Mouse (Mus musculus): ENCODE data around the gene Mesp2. TPM values are rescaled to one million over a fixed set of nuclear protein-coding genes. Genes with fewer than 3 reads are reported as not detected.

Mesp2 gene
- polyA plus RNA-seq, 1 experiment, result 0.47 TPM

- WGBS, result 85% methylated on average over 2 of the region's 2 CpGs
- H3K4me1 ChIP-seq (replicated peaks; ENCODE audit: control insufficient read depth, insufficient read depth, low read length), result peaks cover 10% of the 10 kb centered on the region; the same call in 1 of the 2 replicates
- H3K4me3 ChIP-seq (ENCODE audit: control insufficient read depth, insufficient read depth, low read length), result no peak overlapping the region
- no peak for TF ChIP-seq POLR2A (IDR thresholded peaks at IDR 0.05; ENCODE audit: control insufficient read depth, extremely low read depth, insufficient read depth, low read length, poor library complexity)
- TF ChIP-seq CTCF (IDR thresholded peaks at IDR 0.05; ENCODE audit: borderline replicate concordance, control insufficient read depth, extremely low read depth, insufficient read depth, low read length, poor library complexity), result no peak
- no peaks in the 10 kb centered on the region for H3K36me3 ChIP-seq (ENCODE audit: control insufficient read depth, insufficient read depth, low read length)
- no peak for DNase-seq
- no peaks in the 10 kb centered on the region for H3K27me3 ChIP-seq (ENCODE audit: control insufficient read depth, insufficient read depth, low read length)
- no peak overlapping the region for H3K27ac ChIP-seq (ENCODE audit: control insufficient read depth, insufficient read depth, low read length)
Observed at GRCm38 (mm10) chr7:79837247-79837646, 26.7 kb downstream of the Mesp2 start.

DNA sequence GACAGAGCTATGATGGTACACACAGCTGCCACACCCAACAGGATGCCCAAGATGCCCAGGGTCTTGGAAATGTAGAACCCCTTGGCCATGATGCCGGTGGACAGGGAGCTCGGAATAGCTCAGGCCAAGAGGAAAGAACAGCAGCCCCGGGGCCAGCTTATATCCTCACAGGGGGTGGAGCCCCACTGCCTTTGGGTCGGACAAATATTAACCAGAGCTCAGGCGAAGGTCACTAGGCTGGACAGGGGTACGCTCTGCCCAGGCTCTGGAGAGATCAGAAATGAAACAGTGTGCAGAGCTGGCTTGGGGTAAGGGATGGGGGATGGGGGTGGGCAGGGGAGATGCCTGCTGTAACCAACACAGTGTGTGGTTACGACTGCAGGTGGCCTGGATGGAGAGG is 31.6 kb downstream of the Mesp2 start:
- H3K4me1 ChIP-seq (replicated peaks; ENCODE audit: control insufficient read depth, insufficient read depth, low read length), result peaks cover 15% of the 10 kb centered on the region; the same call in 1 of the 2 replicates
- DNase-seq, result no peak
- no peaks in the 10 kb centered on the region for H3K36me3 ChIP-seq (ENCODE audit: control insufficient read depth, insufficient read depth, low read length)
- TF ChIP-seq POLR2A (IDR thresholded peaks at IDR 0.05; ENCODE audit: control insufficient read depth, extremely low read depth, insufficient read depth, low read length, poor library complexity) (no peak), CTCF (IDR thresholded peaks at IDR 0.05; ENCODE audit: borderline replicate concordance, control insufficient read depth, extremely low read depth, insufficient read depth, low read length, poor library complexity) (no peak)
- no peak overlapping the region for H3K4me3 ChIP-seq (ENCODE audit: control insufficient read depth, insufficient read depth, low read length)
- H3K27me3 ChIP-seq (ENCODE audit: control insufficient read depth, insufficient read depth, low read length), result no peaks in the 10 kb centered on the region; the same call in 1 of the 2 replicates
- no peak overlapping the region for H3K27ac ChIP-seq (ENCODE audit: control insufficient read depth, insufficient read depth, low read length)
- WGBS, result 64% methylated on average over 7 of the region's 7 CpGs

DNA sequence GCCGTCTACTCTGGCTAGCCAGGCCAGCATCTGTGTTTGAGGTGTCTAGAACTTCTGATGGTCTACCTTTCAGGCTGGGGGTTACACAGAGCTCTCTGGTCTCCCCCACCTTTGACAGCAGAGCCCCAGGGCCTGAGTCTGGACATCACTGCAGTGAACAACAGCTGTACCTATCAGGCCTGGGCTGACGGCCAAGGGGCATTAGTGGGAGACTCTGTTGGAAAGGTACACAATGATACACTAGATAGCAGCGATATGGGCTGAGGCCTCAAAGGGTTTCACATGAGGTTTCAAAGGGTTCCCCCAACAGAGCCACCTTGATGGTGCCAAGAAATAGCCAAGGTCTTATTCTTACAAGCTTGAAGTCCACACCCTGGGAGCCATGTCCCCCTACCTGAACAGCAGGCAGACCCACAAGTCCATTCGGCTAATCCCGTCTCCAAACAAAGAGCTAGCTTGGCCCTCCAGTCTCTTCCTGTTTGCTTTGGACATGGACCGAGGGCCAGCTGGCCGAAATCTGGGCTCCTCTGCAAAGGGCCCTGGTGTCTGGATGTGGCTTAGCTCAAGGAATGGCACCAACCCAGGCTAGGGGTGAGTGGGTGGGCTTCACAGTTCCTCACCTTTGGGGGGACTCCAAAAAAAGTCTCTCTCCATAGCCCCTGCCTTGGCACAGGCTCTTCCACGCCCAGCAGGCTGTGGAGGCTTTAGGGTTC is 33.7 kb downstream of the Mesp2 start:
- TF ChIP-seq POLR2A (IDR thresholded peaks at IDR 0.05; ENCODE audit: control insufficient read depth, extremely low read depth, insufficient read depth, low read length, poor library complexity), result no peak
- Histone ChIP-seq H3K4me3 (ENCODE audit: control insufficient read depth, insufficient read depth, low read length) (no peak overlapping the region), H3K27ac (ENCODE audit: control insufficient read depth, insufficient read depth, low read length) (no peak overlapping the region), H3K36me3 (ENCODE audit: control insufficient read depth, insufficient read depth, low read length) (no peaks in the 10 kb centered on the region), H3K27me3 (ENCODE audit: control insufficient read depth, insufficient read depth, low read length) (peaks cover 6% of the 10 kb centered on the region; the same call in 1 of the 2 replicates), H3K4me1 (replicated peaks; ENCODE audit: control insufficient read depth, insufficient read depth, low read length) (peaks cover 15% of the 10 kb centered on the region; the same call in 1 of the 2 replicates)
- WGBS, result 87% methylated on average over 8 of the region's 8 CpGs
- DNase-seq, result no peak

GRCm38 (mm10) chr7:79846342-79846741 is 35.8 kb downstream of the Mesp2 start:
- Histone ChIP-seq H3K36me3 (ENCODE audit: control insufficient read depth, insufficient read depth, low read length) (no peaks in the 10 kb centered on the region), H3K27ac (ENCODE audit: control insufficient read depth, insufficient read depth, low read length) (no peak overlapping the region), H3K4me1 (replicated peaks; ENCODE audit: control insufficient read depth, insufficient read depth, low read length) (peaks cover 15% of the 10 kb centered on the region; the same call in 1 of the 2 replicates), H3K27me3 (ENCODE audit: control insufficient read depth, insufficient read depth, low read length) (peaks cover 6% of the 10 kb centered on the region; the same call in 1 of the 2 replicates), H3K4me3 (ENCODE audit: control insufficient read depth, insufficient read depth, low read length) (no peak overlapping the region)
- no peak for TF ChIP-seq POLR2A (IDR thresholded peaks at IDR 0.05; ENCODE audit: control insufficient read depth, extremely low read depth, insufficient read depth, low read length, poor library complexity)
- TF ChIP-seq CTCF (IDR thresholded peaks at IDR 0.05; ENCODE audit: borderline replicate concordance, control insufficient read depth, extremely low read depth, insufficient read depth, low read length, poor library complexity), result no peak
- WGBS, result 95% methylated on average over 2 of the region's 2 CpGs
- no peak for DNase-seq

DNA sequence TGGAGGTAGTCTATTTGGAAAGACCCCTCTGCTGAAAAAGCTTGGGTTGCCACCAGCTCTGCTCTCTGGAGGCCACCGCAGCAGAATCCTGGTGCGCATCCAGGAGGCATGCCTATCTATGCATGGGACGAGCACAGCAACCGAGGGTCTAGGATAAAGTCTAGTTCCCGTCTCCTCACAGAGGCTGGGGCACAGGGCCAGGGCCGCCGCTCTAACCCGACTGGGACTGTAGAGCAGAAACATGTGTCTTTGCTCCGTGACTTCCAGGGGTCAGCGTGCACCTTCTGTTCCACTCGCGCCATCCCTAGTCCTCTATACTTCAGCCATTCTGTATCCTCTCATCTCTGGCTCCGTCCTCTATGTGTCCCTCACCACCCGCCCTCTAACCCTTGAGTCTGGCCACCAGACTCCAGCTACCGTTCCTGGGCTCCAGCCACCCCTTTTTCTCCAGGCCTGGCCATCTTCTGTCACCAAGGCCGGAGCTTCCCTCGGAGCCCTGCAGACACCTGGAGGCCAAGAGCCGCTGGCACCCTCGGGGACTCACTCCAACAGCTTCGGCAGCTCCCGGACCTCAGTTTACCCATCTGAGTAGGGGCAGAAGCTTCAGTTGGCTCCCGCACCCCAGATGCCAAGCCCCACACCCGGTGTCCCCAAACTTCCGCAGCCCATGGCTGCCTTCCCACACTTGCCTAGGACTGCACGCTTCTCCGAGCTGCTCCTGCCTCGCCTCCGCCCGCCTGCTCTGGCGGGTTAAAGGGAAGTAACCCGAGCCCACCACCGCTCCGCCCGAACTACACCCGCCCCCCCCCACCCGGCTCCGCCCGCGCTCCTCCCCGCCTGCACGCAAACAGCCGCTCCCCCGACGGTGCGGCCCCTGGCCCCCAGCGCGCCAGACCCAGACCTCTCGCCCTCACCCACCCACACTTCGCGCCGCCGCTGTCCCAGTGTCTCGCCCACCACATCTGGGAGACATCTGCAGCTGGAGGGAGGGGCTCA is 37.2 kb downstream of the Mesp2 start:
- TF ChIP-seq CTCF (IDR thresholded peaks at IDR 0.05; ENCODE audit: borderline replicate concordance, control insufficient read depth, extremely low read depth, insufficient read depth, low read length, poor library complexity) (no peak), POLR2A (IDR thresholded peaks at IDR 0.05; ENCODE audit: control insufficient read depth, extremely low read depth, insufficient read depth, low read length, poor library complexity) (no peak)
- peaks cover under 1% of the 10 kb centered on the region; the same call in 1 of the 2 replicates for H3K4me1 ChIP-seq (replicated peaks; ENCODE audit: control insufficient read depth, insufficient read depth, low read length)
- H3K27me3 ChIP-seq (ENCODE audit: control insufficient read depth, insufficient read depth, low read length), result peaks cover 6% of the 10 kb centered on the region; the same call in 1 of the 2 replicates
- H3K36me3 ChIP-seq (ENCODE audit: control insufficient read depth, insufficient read depth, low read length), result no peaks in the 10 kb centered on the region
- no peak for DNase-seq
- no peak overlapping the region; the same call in 1 of the 2 replicates for H3K4me3 ChIP-seq (ENCODE audit: control insufficient read depth, insufficient read depth, low read length)
- no peak overlapping the region for H3K27ac ChIP-seq (ENCODE audit: control insufficient read depth, insufficient read depth, low read length)
- 27% methylated on average over 50 of the region's 53 CpGs for WGBS

DNA sequence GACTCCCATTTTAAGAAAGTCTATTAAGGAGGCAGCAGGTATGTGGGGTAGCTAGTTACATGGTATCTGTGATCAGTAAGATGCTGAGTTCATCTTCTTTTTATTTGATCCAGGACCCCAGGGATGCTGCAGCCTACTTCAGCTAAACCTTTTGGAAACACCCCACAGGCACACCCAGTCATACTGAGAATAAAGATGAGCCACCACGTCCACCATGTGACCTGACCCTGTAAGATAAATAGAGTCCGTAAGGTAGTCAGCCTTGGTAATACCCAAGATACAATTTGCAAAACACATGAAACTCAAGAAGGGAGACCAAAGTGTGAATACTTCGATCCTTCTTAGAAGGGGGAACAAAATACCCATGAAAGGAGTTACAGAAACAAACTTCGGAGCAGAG is 45.8 kb downstream of the Mesp2 start:
- H3K27ac ChIP-seq (ENCODE audit: control insufficient read depth, insufficient read depth, low read length), result no peak overlapping the region
- TF ChIP-seq CTCF (IDR thresholded peaks at IDR 0.05; ENCODE audit: borderline replicate concordance, control insufficient read depth, extremely low read depth, insufficient read depth, low read length, poor library complexity) (no peak), POLR2A (IDR thresholded peaks at IDR 0.05; ENCODE audit: control insufficient read depth, extremely low read depth, insufficient read depth, low read length, poor library complexity) (no peak)
- DNase-seq, result no peak
- H3K4me1 ChIP-seq (replicated peaks; ENCODE audit: control insufficient read depth, insufficient read depth, low read length), result no peaks in the 10 kb centered on the region; the same call in 1 of the 2 replicates
- no peaks in the 10 kb centered on the region for H3K27me3 ChIP-seq (ENCODE audit: control insufficient read depth, insufficient read depth, low read length)
- H3K36me3 ChIP-seq (ENCODE audit: control insufficient read depth, insufficient read depth, low read length), result no peaks in the 10 kb centered on the region
- 91% methylated on average over 4 of the region's 4 CpGs for WGBS
- no peak overlapping the region for H3K4me3 ChIP-seq (ENCODE audit: control insufficient read depth, insufficient read depth, low read length)

All from thymus, adult 2 months (tissue).